Comparison of ENCODE assay signal across 7 mouse cellular contexts in genomic region chr16:94370173-94370914, GRCm38 (mm10). TPM values are rescaled to one million over a fixed set of nuclear protein-coding genes. Genes with fewer than 3 reads are reported as not detected.
DNase-seq lines count a peak whose midpoint lies in the region; ATAC-seq lines count a peak whose summit lies in the region.

TSS of gene Ttc3 (plus strand) at chr16:94370618.

- peak; percentile 87 for ATAC-seq in embryonic facial prominence, embryonic 11.5 days (replicated peaks; ENCODE audit: insufficient number of reproducible peaks, low FRiP score, low TSS enrichment, low read depth)
- ATAC-seq in limb, embryonic 11.5 days (ENCODE audit: insufficient number of reproducible peaks, low FRiP score, low TSS enrichment, low read depth) = peak; percentile 85
- peak; percentile 81 for ATAC-seq in midbrain, embryonic 14.5 days (ENCODE audit: low FRiP score, low TSS enrichment)

- H3K27ac ChIP-seq in embryonic facial prominence, embryonic 11.5 days (replicated peaks; ENCODE audit: low read depth, low read length) = peak within 1 kb of the TSS; percentile 96
- peak within 1 kb of the TSS; percentile 93 for H3K27ac ChIP-seq in limb, embryonic 11.5 days (replicated peaks; ENCODE audit: low read depth, low read length)
- peak within 1 kb of the TSS; percentile 99 for H3K27ac ChIP-seq in midbrain, embryonic 14.5 days (replicated peaks; ENCODE audit: low read depth, low read length)

- WGBS in embryonic facial prominence, embryonic 11.5 days = 0% methylated on average over 72 of the region's 79 CpGs
- WGBS in limb, embryonic 11.5 days = under 1% methylated on average over 73 of the region's 79 CpGs
- WGBS in midbrain, embryonic 14.5 days = under 1% methylated on average over 79 of the region's 79 CpGs

- H3K4me1 ChIP-seq in embryonic facial prominence, embryonic 11.5 days (ENCODE audit: control insufficient read depth, insufficient read depth, low read length) = 0 out of 2 replicates have a peak, but pooled peaks cover 2% of the 10 kb centered on the region
- H3K4me1 ChIP-seq in limb, embryonic 11.5 days (ENCODE audit: control insufficient read depth, insufficient read depth, low read length) = peaks cover 8% of the 10 kb centered on the region; the same call in 1 of the 2 replicates
- peaks cover 37% of the 10 kb centered on the region for H3K4me1 ChIP-seq in midbrain, embryonic 14.5 days (ENCODE audit: control insufficient read depth, insufficient read depth, low read length)

- peak within 1 kb of the TSS; percentile 97 for H3K9ac ChIP-seq in embryonic facial prominence, embryonic 11.5 days (replicated peaks; ENCODE audit: low read length)
- peak within 1 kb of the TSS; percentile 96 for H3K9ac ChIP-seq in limb, embryonic 11.5 days (ENCODE audit: low read length)
- peak within 1 kb of the TSS; percentile 99 for H3K9ac ChIP-seq in midbrain, embryonic 14.5 days (replicated peaks; ENCODE audit: low read length)

- peak within 1 kb of the TSS; percentile 57 for H3K4me2 ChIP-seq in embryonic facial prominence, embryonic 11.5 days (ENCODE audit: low read depth, low read length)
- peak within 1 kb of the TSS; percentile 72 for H3K4me2 ChIP-seq in limb, embryonic 11.5 days (ENCODE audit: low read depth, severe bottlenecking)
- peak within 1 kb of the TSS; percentile 80 for H3K4me2 ChIP-seq in midbrain, embryonic 14.5 days (ENCODE audit: low read length)

- H3K9me3 ChIP-seq in embryonic facial prominence, embryonic 11.5 days (replicated peaks; ENCODE audit: control insufficient read depth, low read length) = no peaks in the 10 kb centered on the region
- H3K9me3 ChIP-seq in limb, embryonic 11.5 days (ENCODE audit: control insufficient read depth, low read length) = no peaks in the 10 kb centered on the region
- no peaks in the 10 kb centered on the region for H3K9me3 ChIP-seq in midbrain, embryonic 14.5 days (ENCODE audit: control insufficient read depth, low read length)

- H3K36me3 ChIP-seq in embryonic facial prominence, embryonic 11.5 days (replicated peaks; ENCODE audit: control insufficient read depth, insufficient read depth, low read depth, low read length) = no peaks in the 10 kb centered on the region
- no peaks in the 10 kb centered on the region for H3K36me3 ChIP-seq in limb, embryonic 11.5 days (ENCODE audit: control insufficient read depth, insufficient read depth, low read length)
- peaks cover 6% of the 10 kb centered on the region; the same call in 1 of the 2 replicates for H3K36me3 ChIP-seq in midbrain, embryonic 14.5 days (ENCODE audit: control insufficient read depth, insufficient read depth, low read length)

- DNase-seq in adrenal gland, postnatal 14 days = peak; percentile 96
- DNase-seq in embryonic facial prominence, embryonic 11.5 days (ENCODE audit: low spot score) = peak; percentile 97
- DNase-seq in heart, adult 11 months = peak; percentile 100
- peak; percentile 91 for DNase-seq in kidney, adult 18-20 months
- peak; percentile 96 for DNase-seq in limb, embryonic 11.5 days (ENCODE audit: low spot score)
- DNase-seq in midbrain, embryonic 14.5 days = peak; percentile 99
- DNase-seq in spleen, adult 18-20 months = peak; percentile 83 to 89

- peak within 1 kb of the TSS; percentile 95 for H3K4me3 ChIP-seq in embryonic facial prominence, embryonic 11.5 days (ENCODE audit: low read depth, low read length)
- peak within 1 kb of the TSS; percentile 80 for H3K4me3 ChIP-seq in limb, embryonic 11.5 days (ENCODE audit: low read depth, low read length)
- peak within 1 kb of the TSS; percentile 96 for H3K4me3 ChIP-seq in midbrain, embryonic 14.5 days (replicated peaks; ENCODE audit: low read depth, low read length)

- H3K27me3 ChIP-seq in embryonic facial prominence, embryonic 11.5 days (ENCODE audit: control insufficient read depth, insufficient read depth, low read length) = no peaks in the 10 kb centered on the region
- H3K27me3 ChIP-seq in limb, embryonic 11.5 days (ENCODE audit: control insufficient read depth, insufficient read depth, low read length) = no peaks in the 10 kb centered on the region
- no peaks in the 10 kb centered on the region for H3K27me3 ChIP-seq in midbrain, embryonic 14.5 days (ENCODE audit: control insufficient read depth, insufficient read depth, low read length)

RNA-seq across cellular contexts. Expression of gene Ttc3, which starts in this region (rescaled TPM):
- total RNA-seq in adrenal gland, postnatal 14 days (2021) = 89.9 and 90.5 TPM in 2 replicates
- polyA plus RNA-seq in embryonic facial prominence, embryonic 11.5 days (2014; fragmentation: Nextera tagmentation; extraction: Ambion mirVana) = 407 and 435 TPM in 2 replicates
- polyA plus RNA-seq in limb, embryonic 11.5 days (2014; fragmentation: Nextera tagmentation; extraction: Ambion mirVana) = 328 and 349 TPM in 2 replicates
- polyA plus RNA-seq in midbrain, embryonic 14.5 days (2014; fragmentation: Nextera tagmentation; extraction: Ambion mirVana) = 1,082 and 1,144 TPM in 2 replicates

Comparison
In these comparisons a context has a peak if more than half of its experiments do, and no peak if none do; other contexts are left out.
1. Peak in every context shown above with its lines: DNase-seq, ATAC-seq, H3K4me3 ChIP-seq and H3K27ac ChIP-seq.